Mouse (Mus musculus) megakaryocyte, embryonic 14.5 days (primary cell): Measurements from ENCODE around the gene Apold1.

Experiments
- FLI1 ChIP-seq: IDR thresholded peaks from 2 replicates; pipeline ENCODE4 v1.6.1; 2012; ENCODE audit warnings: low read length, inconsistent platforms, mixed read lengths
- GATA1 ChIP-seq: IDR thresholded peaks from 3 replicates; pipeline ENCODE4 v1.6.1; 2012; ENCODE audit warnings: mixed read lengths, low read length, inconsistent platforms, borderline replicate concordance

DNA sequence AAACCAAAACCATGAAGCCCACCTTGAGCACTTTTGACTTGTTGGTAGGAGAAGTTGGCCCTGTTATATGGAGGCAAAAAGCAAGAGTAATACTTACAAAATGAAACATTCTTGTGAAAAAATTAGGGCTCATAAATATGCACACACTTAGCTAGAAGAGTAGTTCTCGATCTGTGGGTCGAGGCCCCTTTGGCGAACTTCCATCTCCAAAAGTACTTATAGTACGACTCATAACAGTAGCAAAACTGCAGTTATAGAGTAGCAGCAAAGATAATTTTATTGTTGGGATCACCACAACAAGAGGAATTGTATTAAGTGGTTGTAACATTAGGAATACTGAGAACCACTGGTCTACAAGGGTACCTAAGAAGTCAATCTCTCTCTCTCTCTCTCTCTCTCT lies 41.7 kb upstream of the Apold1 start:
- no peak for TF ChIP-seq GATA1
- TF ChIP-seq FLI1 = no peak
